Mouse (Mus musculus): ENCODE results near the gene Cntn5.

The Cntn5 gene

DNA sequence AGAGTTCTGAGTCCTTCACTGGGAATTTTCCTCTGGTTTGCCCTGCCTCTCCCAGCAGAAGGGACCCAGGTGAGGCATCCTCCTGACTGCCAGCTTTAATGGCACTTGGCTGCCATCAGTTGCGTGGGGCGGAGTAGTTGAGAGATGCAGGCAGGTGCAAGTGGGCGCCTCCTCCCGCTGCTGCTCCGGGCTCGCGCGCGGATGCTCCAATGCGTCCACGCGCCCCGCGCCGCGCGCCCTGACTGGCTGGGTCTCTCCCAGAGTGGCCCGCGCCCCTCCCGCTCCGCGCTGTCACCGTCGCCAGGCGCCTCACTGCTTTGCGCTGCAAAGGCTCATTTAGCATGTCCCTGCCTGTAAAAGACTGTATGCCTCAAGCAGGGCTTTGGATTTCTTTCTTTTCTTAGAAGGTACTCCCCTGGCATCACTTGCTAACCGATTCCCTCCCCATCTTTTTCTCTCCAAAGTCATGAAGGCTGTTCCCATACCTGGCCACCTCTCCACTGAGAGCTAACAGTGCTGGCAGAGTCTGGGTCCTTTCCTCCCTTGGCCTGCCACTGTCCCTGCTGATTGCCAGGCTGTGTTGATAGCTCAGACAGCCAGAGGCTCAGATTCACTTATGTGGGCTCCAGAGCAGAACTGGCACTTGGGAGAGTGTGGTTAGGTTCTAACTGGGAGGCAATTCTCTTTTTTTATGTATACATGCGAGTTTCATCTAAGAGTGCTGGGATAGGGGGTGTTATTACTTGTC lies at the start of gene Cntn5:
Cntn5 (minus strand) TSS at position 160 of the 748 bp plus-strand sequence.
- DNase-seq (ENCODE audit: low spot score) = no peak

DNA sequence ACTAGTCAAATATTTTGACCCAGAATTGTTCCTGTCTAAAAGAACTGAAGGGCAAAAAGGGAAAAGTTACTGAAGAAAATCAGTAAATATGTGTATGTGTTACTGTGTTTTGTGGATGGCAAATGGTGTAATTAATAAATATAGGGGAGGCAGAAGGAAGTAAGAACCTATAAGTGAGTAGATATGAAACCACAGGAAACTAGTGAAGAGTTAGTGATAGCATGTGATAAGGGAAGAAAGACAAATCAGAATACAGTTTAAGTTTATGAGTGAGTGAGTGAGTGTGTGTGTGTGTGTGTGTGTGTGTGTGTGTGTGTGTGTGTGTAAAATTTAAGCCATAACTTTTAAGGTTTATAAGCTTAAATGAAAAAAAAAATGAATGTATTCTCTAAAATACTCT lies 45.9 kb upstream of the Cntn5 start:
- no peak for DNase-seq (ENCODE audit: low spot score)

DNA sequence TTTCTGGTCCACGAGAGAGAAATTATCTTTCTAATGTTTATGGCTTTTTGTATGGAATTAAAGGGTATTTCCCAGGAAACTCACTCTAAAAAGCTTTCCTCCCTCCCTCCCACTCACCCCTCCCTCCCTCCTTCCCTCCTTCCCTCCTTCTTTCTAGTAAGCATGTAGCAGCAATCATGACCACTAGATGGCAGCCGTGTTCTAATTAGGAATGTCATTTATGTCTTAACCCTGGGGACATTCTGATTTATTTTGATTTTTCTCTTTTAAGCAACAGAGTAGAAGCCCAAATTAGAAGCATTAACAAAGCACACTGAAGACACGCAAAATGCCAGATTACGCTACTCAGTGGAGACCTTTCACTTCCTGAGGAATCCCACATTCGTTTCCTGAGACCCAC lies 5.0 kb upstream of the Cntn5 start:
- DNase-seq (ENCODE audit: low spot score) = no peak

DNA sequence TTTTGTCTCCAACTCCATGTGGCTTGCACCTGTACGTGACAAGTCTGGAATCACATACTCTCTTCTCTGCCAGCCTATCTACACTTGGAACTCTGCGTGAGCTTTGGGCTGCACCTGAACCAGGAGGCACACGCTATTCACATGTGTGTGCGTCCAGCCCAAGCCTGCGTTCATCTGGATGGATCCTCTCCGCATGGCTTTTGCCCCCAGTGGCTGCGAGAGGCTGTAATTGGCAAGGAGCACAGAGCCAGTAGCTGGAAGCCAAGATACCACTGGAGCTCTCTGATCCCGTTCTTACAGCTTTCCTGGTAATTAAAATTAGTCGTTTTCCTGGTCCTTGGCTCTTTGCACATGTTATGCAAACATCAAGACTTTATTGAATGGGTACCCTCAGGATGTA lies 1.1 kb upstream of the Cntn5 start:
- DNase-seq (ENCODE audit: low spot score) = no peak

DNA sequence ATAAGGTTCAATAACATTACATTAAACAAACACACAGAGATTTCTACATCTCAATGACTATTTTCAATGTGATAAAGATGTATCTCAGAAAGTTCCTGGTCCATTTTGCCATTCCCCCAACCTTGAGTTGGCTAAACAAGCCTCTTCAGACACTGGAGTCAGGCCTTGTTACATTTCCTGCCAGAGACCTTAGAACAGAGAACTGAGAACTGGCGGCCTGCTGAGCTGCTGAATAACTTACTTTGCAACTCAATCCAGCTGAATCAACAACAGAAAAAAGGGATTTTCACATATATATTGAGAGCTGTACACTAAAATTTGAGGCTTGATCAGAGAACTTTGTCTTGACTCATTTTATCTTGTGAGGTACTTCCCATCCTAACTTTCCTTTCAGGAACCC lies 24.8 kb downstream of the Cntn5 start:
- DNase-seq (ENCODE audit: low spot score) = no peak

DNA sequence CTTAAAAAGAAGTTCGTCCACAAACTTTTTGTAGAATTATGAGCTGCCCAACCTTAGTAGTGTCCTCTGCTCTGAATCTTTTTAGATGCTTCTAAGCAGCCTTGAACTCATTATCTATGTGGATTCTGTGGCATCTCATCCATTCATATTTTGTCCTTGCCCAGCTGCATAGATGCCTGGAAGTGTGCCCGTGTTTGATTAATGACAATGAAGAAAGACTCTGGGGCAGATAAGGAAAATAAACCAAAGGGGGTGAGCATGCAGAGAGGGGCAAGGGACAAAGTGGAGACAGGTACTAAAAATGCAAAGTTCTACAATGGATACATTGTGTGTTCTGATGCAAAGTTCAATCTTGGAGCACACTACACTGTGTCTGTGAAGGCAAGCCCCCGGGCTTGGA lies 30.7 kb downstream of the Cntn5 start:
- DNase-seq (ENCODE audit: low spot score) = no peak

DNA sequence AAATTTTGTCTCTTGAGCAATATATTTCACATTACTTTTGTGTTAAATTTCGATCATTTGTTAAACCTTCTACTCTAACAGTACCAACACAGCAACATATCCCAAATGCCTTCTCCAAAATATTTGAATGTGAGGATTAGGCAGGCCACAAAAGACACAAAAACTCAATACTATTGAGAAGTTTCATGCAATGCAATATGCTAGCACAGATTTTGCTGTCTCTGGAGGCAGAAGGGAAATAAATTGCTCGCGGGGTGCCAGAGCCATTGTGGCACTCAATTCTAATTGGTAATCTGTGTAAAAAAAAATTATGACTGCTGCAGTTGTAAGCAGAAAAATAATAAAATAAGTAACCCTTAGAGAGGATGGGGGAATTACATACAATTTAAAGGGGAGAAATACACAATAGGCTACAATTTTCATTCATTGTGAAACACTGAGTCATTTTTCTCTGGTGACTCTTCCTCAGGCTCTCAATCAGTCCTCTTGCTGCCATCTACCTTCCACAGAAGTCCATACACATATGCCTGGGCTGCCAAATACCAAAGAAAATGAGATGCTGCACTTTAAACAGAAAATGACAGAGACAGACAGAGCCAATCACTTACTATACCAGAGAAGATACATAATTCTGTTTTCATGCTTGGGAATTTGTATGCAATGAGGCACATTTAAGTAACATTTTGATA lies 48.2 kb downstream of the Cntn5 start:
- DNase-seq (ENCODE audit: low spot score) = no peak

DNA sequence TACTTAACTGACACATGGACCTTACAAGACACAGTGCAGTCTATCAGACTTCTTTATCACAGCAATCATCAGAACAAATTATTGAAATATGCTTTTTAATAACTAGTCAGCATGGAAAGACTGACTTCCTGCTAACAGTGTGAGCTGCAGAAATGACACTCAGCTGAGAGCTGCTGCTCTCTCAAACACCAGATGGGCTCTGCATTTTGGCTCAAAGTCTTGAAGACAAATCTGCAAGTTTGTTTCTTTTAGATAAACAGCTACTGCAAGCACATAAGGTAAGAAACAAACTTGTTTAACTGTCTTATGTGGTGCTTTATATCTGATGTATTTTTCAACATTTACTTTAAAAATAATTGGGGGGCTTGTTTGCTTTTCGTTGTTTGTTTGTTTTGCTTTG lies 87.9 kb downstream of the Cntn5 start:
- no peak for DNase-seq (ENCODE audit: low spot score)

DNA sequence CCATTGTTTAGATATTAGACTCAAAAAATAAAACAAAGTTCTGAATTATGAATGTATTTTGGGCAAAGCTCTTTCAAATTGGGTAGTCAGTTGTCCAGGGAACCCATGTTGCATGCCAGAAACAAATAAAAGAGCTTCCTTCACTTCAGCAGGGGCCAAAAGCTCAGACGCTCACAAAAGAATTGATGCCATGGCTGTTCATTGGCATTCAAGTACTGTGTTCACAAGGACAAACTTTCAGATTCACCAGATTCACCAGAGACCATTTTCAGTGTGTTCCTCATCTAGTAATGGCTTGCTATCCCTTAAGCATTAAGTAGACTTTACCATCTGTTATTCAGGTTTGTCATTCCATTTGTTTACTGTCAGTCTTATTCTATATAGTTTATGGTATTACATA lies 107.4 kb downstream of the Cntn5 start:
- DNase-seq (ENCODE audit: low spot score) = no peak

DNA sequence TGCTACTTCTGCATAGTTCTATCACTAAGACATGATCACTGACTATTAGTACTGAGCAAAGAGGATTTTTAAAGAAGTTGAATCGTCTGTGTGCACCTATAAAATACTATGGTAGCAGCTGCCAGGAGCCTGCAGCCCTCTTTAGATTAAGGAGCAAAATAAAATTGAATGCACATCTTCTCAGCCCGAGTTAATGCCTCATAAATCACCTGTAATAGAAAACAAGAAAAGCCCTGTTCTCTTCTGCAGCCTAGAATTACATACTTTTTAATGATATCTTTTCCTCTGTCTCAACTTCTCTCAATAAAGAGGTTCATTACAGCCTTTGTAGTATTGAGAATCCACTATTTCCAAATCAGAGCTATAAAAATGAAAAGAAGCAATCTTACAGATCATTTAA lies 109.5 kb downstream of the Cntn5 start:
- no peak for DNase-seq (ENCODE audit: low spot score)

DNA sequence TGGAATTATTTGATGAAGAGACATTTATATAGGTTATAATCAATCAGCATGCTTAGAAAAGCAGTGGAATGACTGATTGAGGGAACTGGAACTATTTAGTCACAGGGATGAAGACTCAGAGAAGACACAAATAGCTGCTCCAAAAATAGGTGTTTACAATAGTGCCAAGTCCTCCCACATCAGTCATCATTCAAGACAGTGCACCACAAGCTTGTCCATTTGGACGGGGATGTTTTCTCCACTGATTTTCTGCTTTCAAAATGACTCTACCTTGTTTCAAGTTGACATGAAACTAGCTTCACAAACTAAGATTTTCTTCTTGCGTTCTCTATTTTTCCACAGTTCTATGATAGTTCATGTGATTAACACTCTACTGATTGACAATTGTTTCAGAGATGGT lies 172.7 kb downstream of the Cntn5 start:
- DNase-seq (ENCODE audit: low spot score) = no peak

DNA sequence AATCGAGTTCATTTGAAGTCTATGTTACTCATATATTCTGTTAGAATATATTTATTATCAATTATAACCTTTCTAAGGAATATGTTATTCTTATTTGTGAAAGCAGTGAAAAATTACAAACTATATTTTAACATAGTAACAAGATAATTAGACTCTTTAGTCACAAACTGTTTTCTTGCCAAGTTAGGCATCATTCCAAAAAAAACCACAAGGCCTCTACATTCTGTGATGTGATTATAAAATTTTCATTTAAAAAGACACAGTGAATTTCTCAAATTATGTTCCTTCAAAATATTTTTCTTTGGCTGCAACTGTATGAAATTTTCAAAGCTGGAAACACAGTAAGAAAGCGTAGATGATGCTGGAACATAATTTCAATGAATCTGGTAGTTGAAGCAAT lies 180.4 kb downstream of the Cntn5 start:
- DNase-seq (ENCODE audit: low spot score) = no peak

DNA sequence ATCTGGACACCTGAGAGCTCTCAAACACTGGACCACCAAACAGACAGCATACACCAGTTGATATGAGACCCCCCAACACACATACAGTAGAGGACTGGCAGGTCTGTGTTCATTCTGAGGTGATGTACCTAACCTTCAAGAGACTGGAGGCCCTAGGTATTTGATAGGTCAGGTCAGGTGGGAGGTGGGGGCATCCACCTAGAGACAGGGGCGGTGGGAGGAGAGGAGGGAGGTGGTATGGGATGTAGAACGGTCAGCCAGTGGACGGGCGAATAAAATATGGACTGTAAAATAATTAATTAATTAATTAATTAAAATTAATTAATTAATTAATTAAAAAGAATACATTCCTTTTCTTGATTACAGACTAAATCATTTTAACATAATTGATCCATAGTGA lies 182.5 kb downstream of the Cntn5 start:
- no peak for DNase-seq (ENCODE audit: low spot score)

DNA sequence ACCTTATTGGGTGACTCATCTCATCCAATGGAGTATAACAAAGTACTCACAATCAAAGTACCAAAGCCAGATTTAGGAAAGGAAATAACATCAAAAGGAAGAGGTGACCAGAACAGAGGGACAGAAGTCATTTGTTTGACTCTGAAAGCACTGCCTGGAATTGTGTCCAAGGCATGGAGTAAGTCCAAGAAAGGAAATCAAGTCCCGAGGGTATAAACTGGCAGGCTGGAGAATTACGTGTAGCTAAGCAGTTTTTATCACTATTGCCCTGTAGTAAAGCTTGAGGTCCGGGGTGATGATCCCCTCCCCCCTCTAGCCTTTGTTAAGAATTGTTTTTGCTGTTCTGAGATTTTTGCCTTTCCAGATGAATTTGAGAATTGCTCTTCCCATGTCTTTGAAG lies 185.6 kb downstream of the Cntn5 start:
- DNase-seq (ENCODE audit: low spot score) = no peak

DNA sequence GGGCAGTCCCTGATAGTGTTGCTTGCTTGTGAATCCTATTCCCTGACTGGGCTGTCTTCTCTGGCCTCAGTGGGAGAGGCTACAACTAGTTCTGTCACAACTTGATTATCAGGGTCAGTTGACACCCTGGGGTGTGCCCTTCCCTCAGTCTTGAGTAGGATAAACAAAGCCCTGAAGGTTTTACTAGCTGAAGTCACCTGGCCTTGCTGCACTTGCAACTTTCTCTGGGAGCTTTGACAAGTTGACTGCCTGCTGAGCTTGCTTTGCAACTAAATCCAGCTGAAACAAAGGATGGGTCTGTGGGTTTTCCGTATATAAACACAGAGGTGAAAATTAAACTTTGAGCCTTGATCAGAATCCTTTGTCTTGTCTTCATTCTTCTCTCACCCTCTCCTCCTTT lies 190.9 kb downstream of the Cntn5 start:
- DNase-seq (ENCODE audit: low spot score) = no peak

DNA sequence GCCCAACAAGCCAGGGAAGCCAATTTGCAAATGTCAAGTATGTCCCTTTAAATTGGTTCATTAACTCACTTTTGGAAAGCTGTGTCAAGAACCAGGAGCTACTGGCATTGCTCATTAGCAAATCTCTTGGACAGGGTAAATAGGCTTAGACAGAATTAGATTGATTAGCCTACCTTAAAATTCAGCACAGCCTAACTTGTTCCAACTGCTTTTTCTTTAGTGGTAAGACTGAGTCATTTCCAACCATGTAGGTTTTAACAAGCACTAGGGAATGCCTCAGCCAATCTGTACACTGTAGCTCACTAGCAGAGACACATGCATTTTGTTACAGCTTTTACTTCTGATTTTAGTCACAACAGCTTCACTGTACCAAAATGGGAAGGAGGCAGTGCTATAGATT lies 222.9 kb downstream of the Cntn5 start:
- no peak for DNase-seq (ENCODE audit: low spot score)

DNA sequence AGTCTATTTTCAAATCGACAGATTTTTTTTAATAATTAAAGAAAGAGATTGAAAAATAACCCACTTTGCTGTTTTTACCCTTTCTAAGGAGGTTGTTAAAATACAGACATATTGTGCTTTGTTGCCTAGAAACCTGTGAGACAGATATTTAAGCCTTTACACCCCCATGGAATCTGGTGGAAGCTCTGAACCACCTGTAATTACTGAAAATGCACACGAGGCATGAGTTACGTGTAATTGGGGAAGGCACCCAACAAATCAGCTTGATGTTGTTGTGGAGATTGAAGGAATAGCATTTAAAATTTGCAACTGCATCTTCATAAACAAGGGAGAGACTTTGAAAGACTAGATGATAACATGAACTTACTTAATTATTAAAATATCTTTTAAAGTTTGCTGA lies 223.4 kb downstream of the Cntn5 start:
- DNase-seq (ENCODE audit: low spot score) = no peak

DNA sequence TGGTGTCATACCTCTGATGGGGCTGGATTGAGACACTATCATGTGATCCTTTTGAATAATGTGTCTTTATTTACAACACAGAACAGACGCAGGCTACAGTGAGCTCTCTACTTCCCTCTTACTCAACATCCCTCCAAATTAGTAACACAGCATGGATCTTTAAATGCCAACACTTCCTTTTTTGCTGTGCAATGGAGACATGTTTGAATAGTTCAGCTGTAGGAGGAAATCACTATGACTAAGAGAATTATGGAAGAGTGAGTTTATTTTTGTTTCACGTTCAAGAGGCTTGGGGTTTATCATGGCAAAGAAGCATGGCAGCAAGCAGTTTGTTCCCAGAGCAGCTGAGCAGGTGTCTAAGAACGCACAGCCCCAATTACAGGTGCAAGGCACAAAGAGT lies 235.9 kb downstream of the Cntn5 start:
- DNase-seq (ENCODE audit: low spot score) = no peak

DNA sequence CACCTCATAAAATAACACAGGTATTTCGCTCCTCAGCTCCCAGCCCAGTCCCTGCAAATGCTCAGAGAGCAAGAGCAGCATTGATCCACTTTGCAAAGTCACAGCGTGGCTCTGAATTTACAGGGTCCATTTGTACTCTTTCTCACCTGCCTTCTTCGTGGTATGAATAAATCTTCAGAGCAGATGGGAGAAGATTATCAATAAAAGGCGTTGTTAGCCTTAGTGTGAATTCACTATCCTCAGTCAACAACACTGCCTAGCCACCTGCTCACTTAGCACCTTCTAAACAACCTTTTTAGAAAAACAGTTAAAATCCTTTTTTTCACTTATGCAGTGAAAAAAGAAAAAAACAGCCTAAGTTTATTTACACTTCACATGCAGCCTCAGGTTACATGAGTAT lies 237.1 kb downstream of the Cntn5 start:
- DNase-seq (ENCODE audit: low spot score) = no peak

DNA sequence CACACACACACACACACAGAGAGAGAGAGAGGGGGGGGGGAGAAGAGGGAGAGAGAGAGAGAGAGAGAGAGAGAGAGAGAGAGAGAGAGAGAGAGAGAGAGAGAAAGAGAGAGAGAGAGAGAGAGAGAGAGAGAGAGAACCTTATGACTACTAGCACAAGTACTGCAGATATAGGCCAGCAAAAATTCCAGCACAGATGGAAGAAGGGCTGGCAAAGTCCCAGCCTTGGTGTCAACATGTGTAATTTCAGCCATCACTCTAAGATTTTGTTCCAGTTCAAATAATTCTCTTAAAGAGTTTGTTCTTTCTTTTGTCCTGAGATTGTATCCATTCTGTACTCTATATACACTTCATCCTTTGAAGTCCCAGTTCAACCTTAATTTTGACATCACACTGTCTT lies 238.8 kb downstream of the Cntn5 start:
- no peak for DNase-seq (ENCODE audit: low spot score)

DNA sequence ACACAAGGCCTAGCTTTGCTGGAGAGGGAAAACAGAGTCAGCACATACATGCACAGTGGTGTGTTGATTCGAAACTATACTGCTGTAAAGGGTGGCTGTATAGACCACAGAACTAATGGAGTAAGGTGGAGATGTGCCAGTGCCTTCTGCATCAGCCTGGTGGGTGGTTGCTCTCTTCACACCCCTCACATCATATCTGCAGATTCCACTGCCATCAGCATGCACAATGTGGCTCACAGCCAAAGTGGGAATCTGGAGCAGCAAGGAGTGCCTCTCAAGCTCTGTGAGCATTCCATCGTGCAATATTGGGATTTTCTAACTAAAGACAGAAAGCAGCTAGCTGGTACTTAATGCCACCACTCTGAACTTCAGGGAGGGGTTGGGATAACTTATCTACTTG lies 241.5 kb downstream of the Cntn5 start:
- DNase-seq (ENCODE audit: low spot score) = no peak

DNA sequence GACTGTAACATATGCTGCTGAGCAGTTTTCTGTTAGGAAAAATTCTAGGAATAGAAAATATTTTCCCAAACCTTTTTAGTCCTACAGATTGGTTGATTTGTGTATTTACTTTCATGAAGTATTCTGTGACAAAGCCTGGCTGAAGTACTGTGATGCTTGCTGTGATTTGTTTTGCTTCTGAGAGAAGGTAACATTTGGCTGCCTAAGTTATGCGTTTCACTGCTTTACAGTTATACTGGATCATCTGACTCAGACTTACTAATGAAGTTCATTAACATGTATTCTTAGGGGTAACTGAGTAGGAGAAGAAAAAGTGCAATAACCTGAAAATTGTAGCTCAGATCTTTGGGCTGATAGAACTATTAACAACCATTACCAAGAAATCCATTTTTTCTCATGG lies 245.1 kb downstream of the Cntn5 start:
- DNase-seq (ENCODE audit: low spot score) = no peak

DNA sequence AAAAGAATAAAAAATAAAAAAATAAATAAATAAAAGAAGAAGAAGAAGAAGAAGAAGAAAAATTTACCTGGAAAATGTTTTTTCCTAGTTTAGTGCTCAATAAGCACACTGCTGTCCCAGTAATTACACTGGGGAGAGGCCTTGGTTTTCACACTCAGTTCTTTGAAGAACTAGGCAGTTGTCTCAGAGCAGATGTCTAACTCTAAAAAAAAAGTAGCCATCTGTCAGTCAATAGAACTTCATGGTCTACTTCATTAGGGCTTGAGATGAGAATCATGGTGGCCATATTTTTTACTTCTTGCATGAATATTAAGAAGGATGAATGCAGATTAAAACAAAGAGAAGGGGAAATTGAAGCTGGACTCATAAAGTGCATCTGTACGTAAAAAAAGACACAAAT lies 246.5 kb downstream of the Cntn5 start:
- DNase-seq (ENCODE audit: low spot score) = no peak

DNA sequence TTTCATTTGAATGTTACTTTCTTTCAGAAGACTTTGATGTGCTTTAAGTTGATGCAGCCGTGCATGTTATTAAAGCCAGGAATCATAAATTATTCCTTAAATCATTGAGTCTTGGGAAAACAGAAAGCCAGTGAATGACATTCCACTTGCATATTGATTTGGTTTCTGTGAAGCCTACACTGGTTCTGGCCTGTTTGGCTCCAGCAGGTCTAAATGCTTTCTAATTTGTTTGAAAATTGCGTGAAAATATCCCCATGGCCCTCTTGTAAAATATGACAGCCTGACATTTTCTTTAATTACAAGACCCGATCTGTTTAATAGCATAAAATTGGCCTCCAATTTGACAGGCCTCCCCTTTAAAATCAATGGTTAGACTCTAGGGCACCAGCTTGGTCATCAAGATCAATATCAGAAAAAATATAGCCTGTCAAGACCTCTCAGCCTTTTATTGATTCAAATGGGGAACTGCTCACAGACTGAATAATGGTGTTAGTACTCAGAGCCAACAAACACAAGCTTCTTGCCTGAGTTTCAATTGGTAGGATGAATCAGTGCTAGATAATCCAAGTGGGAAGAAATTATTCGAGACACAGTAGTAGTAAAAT lies 247.3 kb downstream of the Cntn5 start:
- DNase-seq (ENCODE audit: low spot score) = no peak

All from urinary bladder, postnatal 10 days (tissue).